Mouse (Mus musculus) mesoderm, embryonic 11.5 days (tissue): ENCODE measurements around the gene Erich6b.
A peak's percentile ranks its signal among the peaks of the same experiment; 100 is the strongest.

ENCODE experiments used
- DNase-seq: peaks from one replicate; pipeline ENCODE4 v3.0.0-alpha.2; 2012; ENCODE audit warnings: low read depth, low spot score

Erich6b gene

GRCm38 (mm10) chr14:75642080-75642479 is at the start of gene Erich6b:
Gene Erich6b (plus strand): TSS chr14:75642259.
- DNase-seq, result no peak

- DNase-seq, result no peak
These were observed 49.1 kb upstream of the Erich6b start, which contains the start of gene Spert for GRCm38 (mm10) chr14:75592978-75593377. Gene Spert (minus strand): TSS chr14:75593116.

- no peak for DNase-seq
These were observed 32.9 kb upstream of the Erich6b start for GRCm38 (mm10) chr14:75609176-75609575.

DNA sequence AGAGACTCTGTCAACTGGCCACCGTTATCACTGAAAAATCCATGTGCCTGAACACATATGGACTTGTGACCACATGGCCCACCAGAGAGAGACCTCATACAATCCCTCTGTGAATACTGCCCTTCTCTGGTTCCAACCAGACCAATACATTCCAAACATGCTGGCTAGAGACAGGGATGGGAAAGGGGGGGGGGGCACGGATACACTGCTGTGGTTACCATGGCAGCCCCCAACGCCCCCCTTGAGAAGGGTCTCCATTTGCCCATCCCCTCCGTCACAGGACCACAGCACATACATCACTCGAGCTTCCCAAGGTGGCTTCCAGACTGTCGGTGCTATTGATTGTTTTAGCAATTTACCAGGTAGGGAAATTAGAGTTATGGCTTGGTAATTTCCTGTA is 25.7 kb upstream of the Erich6b start:
- no peak for DNase-seq

- no peak for DNase-seq
These were observed 19.1 kb upstream of the Erich6b start for GRCm38 (mm10) chr14:75622984-75623383.

- DNase-seq, result no peak
These were observed 13.2 kb upstream of the Erich6b start for GRCm38 (mm10) chr14:75628870-75629269.

DNA sequence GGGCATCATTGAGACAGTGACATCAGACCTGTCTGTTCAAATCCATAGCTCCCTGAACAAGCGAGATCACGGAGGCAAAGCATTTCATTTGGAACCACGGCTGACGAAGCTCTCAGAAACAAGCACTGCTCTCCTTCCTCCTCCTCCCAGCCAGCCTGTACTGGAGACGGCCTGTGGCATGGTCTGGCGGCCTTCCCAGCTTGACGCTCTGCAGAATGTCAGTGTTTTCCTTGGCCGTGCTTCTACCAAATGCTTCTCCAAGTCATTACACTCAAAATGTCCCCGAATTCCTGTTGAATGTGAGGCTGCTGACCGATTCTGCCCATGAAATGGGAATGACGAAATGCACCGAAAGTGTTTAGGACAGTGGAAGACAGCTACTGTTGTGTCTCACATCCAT is 6.7 kb upstream of the Erich6b start:
- DNase-seq, result no peak

DNA sequence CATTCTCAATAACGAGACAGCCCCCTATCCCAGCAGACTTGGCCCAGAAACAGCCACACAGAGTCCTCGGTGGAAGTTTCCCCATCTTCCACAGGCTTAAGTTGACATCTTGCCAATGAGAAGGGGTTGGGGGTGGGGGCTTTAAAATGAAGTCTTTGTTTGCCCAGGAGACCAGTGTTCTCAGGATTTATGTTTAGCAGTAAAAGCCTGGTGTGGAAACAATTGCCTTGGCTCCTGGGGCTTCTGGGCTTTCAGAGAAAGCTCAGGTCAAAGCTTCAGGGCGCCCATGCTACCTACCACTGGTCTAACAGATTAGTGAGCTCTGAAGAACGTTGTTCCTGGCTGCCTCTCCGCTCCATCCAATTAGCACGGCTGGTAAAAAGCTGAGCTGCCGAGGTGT is 6.0 kb upstream of the Erich6b start:
- DNase-seq, result no peak

- no peak for DNase-seq
These were observed 4.4 kb upstream of the Erich6b start for GRCm38 (mm10) chr14:75637641-75638040.

GRCm38 (mm10) chr14:75640846-75641245 is 1.2 kb upstream of the Erich6b start:
- no peak for DNase-seq

DNA sequence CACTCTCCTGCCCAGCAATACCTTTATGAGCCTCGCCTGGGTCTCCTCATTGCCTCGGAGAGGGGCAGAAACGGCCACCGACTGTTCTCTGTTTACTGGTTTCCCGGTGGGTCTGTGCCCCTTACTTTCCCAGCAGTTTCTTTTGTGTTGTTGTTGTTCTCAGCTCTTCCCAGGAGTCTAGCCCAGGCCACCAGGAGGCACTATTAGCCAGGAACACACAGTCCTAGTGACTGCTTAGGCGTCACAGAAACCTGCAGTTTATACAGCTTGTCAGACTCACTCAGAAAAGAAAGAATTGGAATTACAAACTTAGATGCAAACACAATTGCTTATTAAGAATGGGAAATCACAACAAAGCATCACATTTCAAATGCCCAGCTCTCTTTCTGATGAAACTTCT is 690 bp upstream of the Erich6b start:
- no peak for DNase-seq

- no peak for DNase-seq
These were observed 3.4 kb downstream of the Erich6b start for GRCm38 (mm10) chr14:75645461-75645860.

DNA sequence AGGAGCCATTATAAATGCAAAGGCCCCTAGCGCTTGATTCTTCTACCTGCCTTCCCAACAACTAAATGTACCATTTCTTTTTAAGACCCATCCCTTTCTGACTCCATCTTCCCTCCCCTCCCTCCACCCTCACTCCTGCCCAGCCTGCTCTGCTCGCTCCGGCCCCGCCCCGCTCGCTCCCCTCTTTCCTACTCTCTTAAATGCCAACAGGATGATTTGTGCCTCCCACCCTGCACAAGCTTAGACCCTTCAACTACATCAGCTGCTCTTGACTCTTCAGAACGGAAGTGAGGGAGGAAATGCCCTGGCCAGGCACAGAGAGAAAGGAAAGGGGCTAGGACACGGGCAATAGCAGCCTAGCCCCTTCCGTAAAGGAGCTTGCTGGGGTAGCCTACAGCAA is 4.0 kb downstream of the Erich6b start:
- peak; percentile 50 for DNase-seq

DNA sequence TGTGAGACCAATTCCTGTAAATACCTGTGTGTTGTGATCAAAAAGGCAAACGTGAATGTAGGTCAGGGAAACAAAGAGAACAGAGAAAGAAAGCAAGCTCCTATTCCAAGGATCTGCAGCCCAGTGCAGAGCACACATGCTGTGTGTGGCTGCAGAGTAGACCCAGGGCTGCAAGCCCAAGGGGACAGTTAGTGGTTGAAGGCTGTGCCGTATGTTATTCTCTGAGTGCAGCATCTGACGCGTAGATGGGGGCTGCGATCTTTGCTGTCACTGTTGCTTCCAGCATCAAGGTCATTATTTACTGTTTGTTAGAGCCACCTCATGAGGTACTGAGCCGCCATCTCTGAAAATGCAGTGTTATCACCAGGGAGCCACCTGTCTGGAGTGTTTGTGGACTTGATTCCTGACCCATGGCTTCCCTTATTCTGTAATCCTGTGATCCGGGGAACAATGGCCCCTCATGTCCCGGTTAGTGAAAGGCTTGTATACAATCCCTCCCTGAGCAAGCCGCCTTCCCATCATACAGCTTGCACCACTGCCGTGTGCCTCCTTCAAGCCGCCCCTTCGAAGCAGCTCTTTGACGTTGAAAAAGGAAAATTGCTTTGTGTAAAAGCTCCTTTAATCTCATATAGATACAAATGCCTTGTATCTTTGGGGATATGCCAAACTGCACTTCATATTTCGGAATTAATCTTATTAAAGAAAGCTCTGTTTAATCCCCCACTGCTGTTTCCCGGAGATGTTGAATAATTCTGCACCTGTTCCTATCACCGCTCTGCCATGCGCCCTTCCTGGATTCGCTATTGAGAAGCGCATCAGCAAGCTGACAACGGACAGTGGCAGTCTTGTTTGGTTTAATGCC is 5.1 kb downstream of the Erich6b start:
- no peak for DNase-seq

GRCm38 (mm10) chr14:75660936-75661335 is 18.9 kb downstream of the Erich6b start:
- DNase-seq, result no peak

DNA sequence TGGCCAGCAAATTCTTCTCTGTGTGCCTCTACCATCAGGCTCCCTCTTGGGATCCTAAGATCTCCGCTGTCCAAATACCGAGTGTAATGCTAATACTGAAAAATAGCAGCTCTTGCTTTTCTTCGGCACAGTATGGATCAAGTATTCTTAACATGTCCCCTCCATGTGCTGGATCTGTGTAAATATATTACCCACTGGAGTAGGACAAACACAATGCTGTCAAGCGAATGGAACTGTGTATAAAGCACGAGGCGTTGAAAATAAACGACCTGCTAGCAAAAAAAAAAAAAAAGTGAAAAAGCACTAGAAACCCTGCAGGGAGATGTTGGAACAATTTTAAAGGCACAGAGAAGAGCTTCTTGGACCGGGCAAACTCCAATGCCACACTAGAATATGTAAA is 19.5 kb downstream of the Erich6b start:
- no peak for DNase-seq

GRCm38 (mm10) chr14:75665430-75666180 is 23.5 kb downstream of the Erich6b start:
- no peak for DNase-seq

- DNase-seq, result no peak
These were observed 27.1 kb downstream of the Erich6b start for GRCm38 (mm10) chr14:75669085-75669645.

DNA sequence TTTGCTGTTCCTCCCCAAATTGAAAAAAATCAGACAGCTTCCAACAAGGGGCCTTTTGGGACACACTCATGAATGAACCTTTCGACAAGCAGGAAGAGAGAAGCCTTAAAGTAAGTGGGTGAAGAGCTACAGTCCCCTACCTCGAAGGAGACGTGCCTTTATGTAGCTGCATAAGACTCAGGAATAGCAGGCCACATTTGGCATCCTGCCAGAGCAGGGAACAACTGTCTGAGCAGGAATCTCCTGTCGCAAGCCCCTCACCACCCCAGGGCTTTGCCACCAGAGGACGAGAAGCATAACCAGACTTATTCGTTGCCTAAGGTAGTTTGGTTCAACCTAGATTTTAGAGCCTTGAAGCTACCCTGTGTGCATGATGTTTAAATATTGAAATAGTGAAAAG is 34.3 kb downstream of the Erich6b start:
- no peak for DNase-seq

- DNase-seq, result no peak
These were observed 48.4 kb downstream of the Erich6b start for GRCm38 (mm10) chr14:75690428-75690827.

GRCm38 (mm10) chr14:75696096-75696495 is 54.0 kb downstream of the Erich6b start:
- no peak for DNase-seq

GRCm38 (mm10) chr14:75697928-75698327 is 55.9 kb downstream of the Erich6b start:
- no peak for DNase-seq
